Mouse (Mus musculus): Measurements from ENCODE around the gene Eme1.

GRCm38 (mm10) chr11:94644461-94645219 lies 9.1 kb downstream of the Eme1 start:
- TF ChIP-seq CTCF (IDR thresholded peaks at IDR 0.05; ENCODE audit: low read depth, low read length) (no peak), POLR2A (IDR thresholded peaks at IDR 0.05; ENCODE audit: borderline replicate concordance, low read depth, low read length) (no peak)
